Mouse (Mus musculus) heart, postnatal 0 days (tissue): ENCODE results near the gene Cd274.

Source experiments
- CTCF ChIP-seq: IDR thresholded peaks from 2 replicates; pipeline ENCODE4 v1.5.1; 2016; ENCODE audit warnings: antibody characterized with exemption, control low read depth, low read depth
- EP300 ChIP-seq: IDR thresholded peaks from 2 replicates; pipeline ENCODE4 v1.6.1; 2016; ENCODE audit warnings: antibody characterized with exemption, low read depth

DNA sequence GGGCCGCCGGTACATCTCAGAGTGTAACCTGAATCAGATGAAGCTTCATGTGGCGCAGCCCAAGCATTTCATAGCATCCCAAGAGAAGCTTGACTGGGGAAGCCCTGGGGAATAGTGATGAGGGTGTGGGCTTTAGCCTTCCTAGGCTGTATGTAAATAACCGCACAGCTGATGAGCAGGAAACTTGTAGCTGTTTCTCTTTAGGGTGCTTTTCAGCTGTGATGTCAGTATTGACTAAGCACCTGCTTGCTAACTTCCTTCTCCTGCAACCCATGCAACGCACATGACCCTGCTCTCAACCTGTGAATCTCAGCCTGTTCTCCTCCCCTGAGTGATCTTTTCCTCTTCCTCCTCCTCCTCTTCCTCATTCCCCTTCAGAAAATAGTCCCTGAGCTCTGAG lies 3.2 kb upstream of the Cd274 start:
- TF ChIP-seq CTCF (no peak), EP300 (no peak)
